Mouse (Mus musculus): Measurements from ENCODE around the gene Upk3b. TPM values are rescaled to one million over a fixed set of nuclear protein-coding genes. Genes with fewer than 3 reads are reported as not detected.
"Not testable (repeated sequence)": the region's sequence is repeated elsewhere in the genome, so short reads cannot be mapped to it uniquely, and the experiment has no call there.

Upk3b gene
- polyA plus RNA-seq, 1 experiment = 62.7 TPM

DNA sequence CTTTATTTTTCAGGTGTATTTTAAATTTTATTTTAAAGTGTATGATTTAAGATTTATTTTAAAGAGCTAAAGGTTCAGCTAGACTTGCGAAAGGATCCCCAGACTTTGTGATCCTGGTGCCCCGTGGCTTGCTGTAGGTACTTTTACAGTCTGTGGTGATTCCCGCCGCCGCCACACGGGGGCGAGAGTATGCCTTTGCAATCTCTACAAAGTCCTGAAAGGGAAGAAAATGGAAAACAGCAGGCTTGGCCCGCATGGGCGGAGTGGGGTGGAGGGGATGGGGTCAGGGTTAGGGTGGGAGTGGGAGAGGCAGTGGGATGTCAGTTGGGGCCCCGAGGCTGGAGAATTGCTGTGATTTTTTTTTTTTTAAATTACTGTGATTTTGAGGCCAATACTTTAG lies 7.7 kb downstream of the Upk3b start:
- DNase-seq = peak; percentile 85
- peak; percentile 73 for TF ChIP-seq CTCF (IDR thresholded peaks at IDR 0.05; ENCODE audit: insufficient read depth, low read length)
- TF ChIP-seq POLR2A (IDR thresholded peaks at IDR 0.05; ENCODE audit: borderline replicate concordance, extremely low read depth, low read depth, low read length) = no peak
- no peaks in the 10 kb centered on the region for H3K4me1 ChIP-seq (ENCODE audit: control insufficient read depth, insufficient read depth, low read length)
- no peak overlapping the region for H3K4me3 ChIP-seq (replicated peaks; ENCODE audit: extremely low read depth, low read depth, low read length)
- WGBS = 3% methylated on average over 10 of the region's 10 CpGs

DNA sequence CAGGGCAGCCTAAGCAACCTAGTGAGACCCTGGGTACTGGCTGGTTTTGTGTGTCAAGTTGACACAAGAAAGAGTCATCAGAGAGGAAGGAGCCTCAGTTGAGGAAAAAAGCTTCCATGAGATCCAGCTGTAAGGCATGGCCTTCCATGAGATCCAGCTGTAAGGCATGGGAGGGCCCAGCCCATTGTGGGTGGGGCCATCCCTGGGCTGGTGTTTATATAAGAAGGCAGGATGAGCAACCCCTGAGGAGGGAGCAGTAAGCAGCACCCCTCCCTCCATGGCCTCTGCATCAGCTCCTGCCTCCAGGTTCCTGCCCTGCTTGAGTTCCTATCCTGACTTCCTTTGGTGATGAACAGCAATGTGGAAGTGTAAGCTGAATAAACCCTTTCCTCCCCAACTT lies 10.2 kb downstream of the Upk3b start:
- not testable (repeated sequence) for DNase-seq; H3K4me1 ChIP-seq (ENCODE audit: control insufficient read depth, insufficient read depth, low read length)

GRCm38 (mm10) chr5:136049926-136050325 lies 11.6 kb downstream of the Upk3b start:
- no peak for TF ChIP-seq POLR2A (IDR thresholded peaks at IDR 0.05; ENCODE audit: borderline replicate concordance, extremely low read depth, low read depth, low read length)
- no peak for TF ChIP-seq CTCF (IDR thresholded peaks at IDR 0.05; ENCODE audit: insufficient read depth, low read length)
- WGBS = 65% methylated on average over 6 of the region's 6 CpGs
- Histone ChIP-seq H3K4me3 (replicated peaks; ENCODE audit: extremely low read depth, low read depth, low read length) (no peak overlapping the region), H3K4me1 (ENCODE audit: control insufficient read depth, insufficient read depth, low read length) (no peaks in the 10 kb centered on the region; the same call in 1 of the 2 replicates)
- DNase-seq = no peak

More for the DNA sequence above, 10.2 kb downstream of the Upk3b start:
- H3K4me3 ChIP-seq (replicated peaks; ENCODE audit: extremely low read depth, low read depth, low read length) = not testable (repeated sequence)

- TF ChIP-seq CTCF (IDR thresholded peaks at IDR 0.05; ENCODE audit: insufficient read depth, low read length) = no peak
- no peak for TF ChIP-seq POLR2A (IDR thresholded peaks at IDR 0.05; ENCODE audit: borderline replicate concordance, extremely low read depth, low read depth, low read length)
- Histone ChIP-seq H3K4me1 (ENCODE audit: control insufficient read depth, insufficient read depth, low read length) (no peaks in the 10 kb centered on the region; the same call in 1 of the 2 replicates), H3K4me3 (replicated peaks; ENCODE audit: extremely low read depth, low read depth, low read length) (no peak overlapping the region)
- WGBS = 15% methylated on average over 10 of the region's 10 CpGs
- no peak for DNase-seq
These were observed 13.2 kb downstream of the Upk3b start for GRCm38 (mm10) chr5:136051231-136052085.

DNA sequence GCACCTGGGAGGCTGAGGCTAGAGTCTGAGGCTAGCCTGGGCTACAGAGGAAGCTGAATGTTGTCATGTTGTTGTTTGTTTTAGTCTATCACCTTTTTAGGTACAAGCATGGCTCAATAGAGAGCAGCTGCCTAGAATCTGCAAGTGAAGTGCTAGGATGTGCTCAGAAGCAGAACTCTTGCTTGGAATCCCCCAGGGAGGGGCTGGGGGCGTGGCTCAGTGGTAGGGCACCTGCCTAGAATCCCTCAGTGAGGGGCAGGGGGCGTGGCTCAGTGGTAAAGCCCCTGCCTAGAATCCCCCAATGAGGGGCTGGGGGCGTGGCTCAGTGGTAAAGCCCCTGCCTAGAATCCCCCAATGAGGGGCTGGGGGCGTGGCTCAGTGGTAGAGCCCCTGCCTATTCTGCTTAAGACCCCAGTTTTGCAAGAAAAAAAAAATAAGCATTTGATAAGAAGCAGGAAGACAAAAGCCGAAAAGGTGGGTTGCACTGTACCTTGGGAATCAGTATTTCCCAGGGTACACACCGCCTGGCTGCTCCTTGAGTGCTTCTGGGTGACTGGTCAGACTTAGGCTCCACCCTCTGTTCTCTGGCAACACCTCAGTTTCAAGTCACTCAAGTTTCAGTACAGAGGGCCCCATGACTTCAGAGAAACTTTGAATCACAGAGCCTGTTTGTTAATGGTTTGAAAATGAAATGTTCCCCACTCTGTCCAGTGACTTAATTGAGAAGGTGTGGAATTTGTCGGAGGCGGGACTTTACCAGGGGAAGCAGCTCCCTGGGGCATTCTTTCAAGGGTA lies 14.8 kb downstream of the Upk3b start:
- DNase-seq = no peak
- no peaks in the 10 kb centered on the region; the same call in 1 of the 2 replicates for H3K4me1 ChIP-seq (ENCODE audit: control insufficient read depth, insufficient read depth, low read length)
- H3K4me3 ChIP-seq (replicated peaks; ENCODE audit: extremely low read depth, low read depth, low read length) = no peak overlapping the region
- TF ChIP-seq CTCF (IDR thresholded peaks at IDR 0.05; ENCODE audit: insufficient read depth, low read length) = no peak
- TF ChIP-seq POLR2A (IDR thresholded peaks at IDR 0.05; ENCODE audit: borderline replicate concordance, extremely low read depth, low read depth, low read length) = no peak
- 68% methylated on average over 8 of the region's 8 CpGs for WGBS

- WGBS = 79% methylated on average over 11 of the region's 11 CpGs
- DNase-seq = no peak
- Histone ChIP-seq H3K4me1 (ENCODE audit: control insufficient read depth, insufficient read depth, low read length) (no peaks in the 10 kb centered on the region; the same call in 1 of the 2 replicates), H3K4me3 (replicated peaks; ENCODE audit: extremely low read depth, low read depth, low read length) (no peak within 1 kb of the TSS)
- TF ChIP-seq POLR2A (IDR thresholded peaks at IDR 0.05; ENCODE audit: borderline replicate concordance, extremely low read depth, low read depth, low read length) = no peak
- TF ChIP-seq CTCF (IDR thresholded peaks at IDR 0.05; ENCODE audit: insufficient read depth, low read length) = no peak
These were observed 16.2 kb downstream of the Upk3b start, which contains the start of gene Upk3bl for GRCm38 (mm10) chr5:136054301-136055077. Upk3bl (plus strand) TSS chr5:136054492.

- no peak for TF ChIP-seq POLR2A (IDR thresholded peaks at IDR 0.05; ENCODE audit: borderline replicate concordance, extremely low read depth, low read depth, low read length)
- TF ChIP-seq CTCF (IDR thresholded peaks at IDR 0.05; ENCODE audit: insufficient read depth, low read length) = no peak
- no peak for DNase-seq
- H3K4me1 ChIP-seq (ENCODE audit: control insufficient read depth, insufficient read depth, low read length) = no peaks in the 10 kb centered on the region; the same call in 1 of the 2 replicates
- no peak overlapping the region for H3K4me3 ChIP-seq (replicated peaks; ENCODE audit: extremely low read depth, low read depth, low read length)
- WGBS = 48% methylated on average over 4 of the region's 4 CpGs
These were observed 17.8 kb downstream of the Upk3b start for GRCm38 (mm10) chr5:136056062-136056461.

DNA sequence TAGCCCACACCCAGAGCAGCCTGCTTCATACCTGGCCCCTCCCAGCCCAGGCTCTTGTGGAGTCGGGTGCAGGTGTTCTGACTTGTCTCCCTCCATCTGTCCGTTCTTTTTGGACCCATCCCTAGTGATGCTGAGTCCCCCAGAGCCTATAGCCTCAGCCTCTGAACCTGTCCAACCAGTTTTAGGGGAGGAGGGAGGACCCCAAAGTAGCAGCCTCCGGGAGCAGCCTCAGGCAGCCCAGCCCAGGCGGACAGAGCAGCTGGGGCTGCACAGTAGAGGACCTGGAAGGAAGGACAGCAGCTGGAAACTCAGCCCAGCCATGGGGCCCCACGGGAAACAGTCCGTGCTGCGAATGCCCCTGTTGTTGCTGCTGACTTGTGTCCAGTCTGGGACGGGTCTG lies 18.8 kb downstream of the Upk3b start:
- TF ChIP-seq CTCF (IDR thresholded peaks at IDR 0.05; ENCODE audit: insufficient read depth, low read length) (no peak), POLR2A (IDR thresholded peaks at IDR 0.05; ENCODE audit: borderline replicate concordance, extremely low read depth, low read depth, low read length) (no peak)
- Histone ChIP-seq H3K4me3 (replicated peaks; ENCODE audit: extremely low read depth, low read depth, low read length) (no peak overlapping the region), H3K4me1 (ENCODE audit: control insufficient read depth, insufficient read depth, low read length) (no peaks in the 10 kb centered on the region)
- WGBS = 23% methylated on average over 8 of the region's 8 CpGs
- DNase-seq = no peak

GRCm38 (mm10) chr5:136061567-136061966 lies 23.3 kb downstream of the Upk3b start:
- Histone ChIP-seq H3K4me1 (ENCODE audit: control insufficient read depth, insufficient read depth, low read length) (no peaks in the 10 kb centered on the region), H3K4me3 (replicated peaks; ENCODE audit: extremely low read depth, low read depth, low read length) (no peak overlapping the region)
- TF ChIP-seq POLR2A (IDR thresholded peaks at IDR 0.05; ENCODE audit: borderline replicate concordance, extremely low read depth, low read depth, low read length) = no peak
- peak; percentile 81 for TF ChIP-seq CTCF (IDR thresholded peaks at IDR 0.05; ENCODE audit: insufficient read depth, low read length)
- WGBS = 11% methylated on average over 12 of the region's 12 CpGs
- DNase-seq = peak; percentile 79

All from lung, adult 2 months (tissue).